In genomic region chr1:170884978-170885561, GRCm38 (mm10) we compare ENCODE assay signal across 8 mouse cellular contexts. TPM values are rescaled to one million over a fixed set of nuclear protein-coding genes. Genes with fewer than 3 reads are reported as not detected.
A peak's percentile ranks its signal among the peaks of the same experiment; 100 is the strongest.
DNase-seq lines count a peak whose midpoint lies in the region; ATAC-seq and TF ChIP-seq lines count a peak whose summit lies in the region.

Gene Gm26620, plus strand, starts transcription at chr1:170885065.
Gene Dusp12, minus strand, starts transcription at chr1:170885540.

- H3ac ChIP-seq in C2C12 (ENCODE audit: control insufficient read depth, insufficient read length, low read depth) = peak within 1 kb of the TSS; percentile 97

- no peaks in the 10 kb centered on the region for H3K9me3 ChIP-seq in kidney, embryonic 14.5 days (ENCODE audit: control insufficient read depth, low read length)
- no peaks in the 10 kb centered on the region for H3K9me3 ChIP-seq in limb, embryonic 15.5 days
- no peaks in the 10 kb centered on the region for H3K9me3 ChIP-seq in midbrain, postnatal 0 days (ENCODE audit: low read length)

- H3K79me3 ChIP-seq in C2C12 (ENCODE audit: low read depth) = peaks cover 11% of the 10 kb centered on the region

- peaks cover 31% of the 10 kb centered on the region for H3K79me2 ChIP-seq in C2C12 (ENCODE audit: control insufficient read depth, insufficient read depth)

- H3K4me2 ChIP-seq in kidney, embryonic 14.5 days (replicated peaks; ENCODE audit: low read depth, low read length) = peak within 1 kb of the TSS; percentile 57
- H3K4me2 ChIP-seq in limb, embryonic 15.5 days = peak within 1 kb of the TSS; percentile 60
- peak within 1 kb of the TSS; percentile 59 for H3K4me2 ChIP-seq in midbrain, postnatal 0 days (ENCODE audit: low read depth, low read length, poor library complexity, severe bottlenecking)

- ATAC-seq in erythroblast, adult 5-6 weeks (replicated peaks; ENCODE audit: low FRiP score, poor library complexity, severe bottlenecking) = peak; percentile 88
- ATAC-seq in kidney, embryonic 14.5 days (ENCODE audit: low FRiP score, low TSS enrichment) = peak; percentile 92
- ATAC-seq in limb, embryonic 15.5 days (ENCODE audit: insufficient number of reproducible peaks, low FRiP score, low TSS enrichment, low read depth) = peak; percentile 85
- ATAC-seq in midbrain, postnatal 0 days (ENCODE audit: low FRiP score) = peak; percentile 93

- peak; percentile 86 for TF ChIP-seq CTCF in C2C12 (IDR thresholded peaks at IDR 0.05; ENCODE audit: control insufficient read depth, insufficient read depth, insufficient read length)
- TF ChIP-seq CTCF in midbrain, postnatal 0 days (IDR thresholded peaks at IDR 0.05) = peak; percentile 84

- H3K4me1 ChIP-seq in kidney, embryonic 14.5 days (ENCODE audit: control insufficient read depth, insufficient read depth, low read length) = no peaks in the 10 kb centered on the region
- H3K4me1 ChIP-seq in limb, embryonic 15.5 days = peaks cover 14% of the 10 kb centered on the region; the same call in 1 of the 2 replicates
- H3K4me1 ChIP-seq in midbrain, postnatal 0 days (ENCODE audit: insufficient read depth, low read length) = no peaks in the 10 kb centered on the region

- H3K4me3 ChIP-seq in C2C12 (ENCODE audit: insufficient read depth, poor library complexity, severe bottlenecking) = peak within 1 kb of the TSS; percentile 76
- H3K4me3 ChIP-seq in kidney, embryonic 14.5 days (ENCODE audit: low read length) = peak within 1 kb of the TSS; percentile 79
- H3K4me3 ChIP-seq in limb, embryonic 15.5 days = peak within 1 kb of the TSS; percentile 88
- H3K4me3 ChIP-seq in midbrain, postnatal 0 days (ENCODE audit: low read depth, low read length) = peak within 1 kb of the TSS; percentile 94

- no peaks in the 10 kb centered on the region for H3K27me3 ChIP-seq in C2C12 (ENCODE audit: control insufficient read depth, insufficient read depth, insufficient read length)
- no peaks in the 10 kb centered on the region for H3K27me3 ChIP-seq in kidney, embryonic 14.5 days (ENCODE audit: control insufficient read depth, insufficient read depth, low read length)
- no peaks in the 10 kb centered on the region for H3K27me3 ChIP-seq in limb, embryonic 15.5 days
- H3K27me3 ChIP-seq in midbrain, postnatal 0 days (ENCODE audit: insufficient read depth, low read length) = no peaks in the 10 kb centered on the region

- under 1% methylated on average over 46 of the region's 46 CpGs for WGBS in kidney, embryonic 14.5 days
- 0% methylated on average over 46 of the region's 46 CpGs for WGBS in limb, embryonic 15.5 days
- under 1% methylated on average over 45 of the region's 46 CpGs for WGBS in midbrain, postnatal 0 days

- peak within 1 kb of the TSS; percentile 79 for H3K9ac ChIP-seq in kidney, embryonic 14.5 days (ENCODE audit: low read depth, low read length)
- H3K9ac ChIP-seq in limb, embryonic 15.5 days = peak within 1 kb of the TSS; percentile 85
- peak within 1 kb of the TSS; percentile 84 for H3K9ac ChIP-seq in midbrain, postnatal 0 days (replicated peaks; ENCODE audit: low read length, poor library complexity, severe bottlenecking)

- DNase-seq in brain, adult 2 months (ENCODE audit: low read depth, low spot score) = peak; percentile 98
- peak; percentile 84 to 87 for DNase-seq in heart, adult 9 months (ENCODE audit: low spot score in 2 of 2)
- peak; percentile 97 for DNase-seq in midbrain, postnatal 0 days (ENCODE audit: low spot score)
- peak; percentile 51 to 83 for DNase-seq in spleen, postnatal 10 days (ENCODE audit: low spot score in 2 of 2)

- H3K36me3 ChIP-seq in C2C12 (ENCODE audit: control insufficient read depth, insufficient read depth) = peaks cover 8% of the 10 kb centered on the region
- peaks cover 14% of the 10 kb centered on the region; the same call in 1 of the 2 replicates for H3K36me3 ChIP-seq in kidney, embryonic 14.5 days (ENCODE audit: control insufficient read depth, insufficient read depth, low read length)
- peaks cover 17% of the 10 kb centered on the region for H3K36me3 ChIP-seq in limb, embryonic 15.5 days
- peaks cover 4% of the 10 kb centered on the region for H3K36me3 ChIP-seq in midbrain, postnatal 0 days (ENCODE audit: insufficient read depth, low read length)

- H3K27ac ChIP-seq in kidney, embryonic 14.5 days (ENCODE audit: low read depth, low read length) = peak within 1 kb of the TSS; percentile 73; the same call in 1 of the 2 replicates
- H3K27ac ChIP-seq in limb, embryonic 15.5 days = peak within 1 kb of the TSS; percentile 88
- H3K27ac ChIP-seq in midbrain, postnatal 0 days (ENCODE audit: low read depth, low read length) = peak within 1 kb of the TSS; percentile 86

TF ChIP-seq in C2C12, 6 proteins besides CTCF, POLR2A, EP300 and RAD21:
- TF ChIP-seq MYOG (IDR thresholded peaks at IDR 0.05; ENCODE audit: control insufficient read depth, extremely low read depth, insufficient read length) (no peak), CEBPB (IDR thresholded peaks at IDR 0.05; ENCODE audit: low read depth) (no peak), FOSL1 (IDR thresholded peaks at IDR 0.05; ENCODE audit: insufficient read depth, low read length, poor library complexity, severe bottlenecking) (no peak), MAX (IDR thresholded peaks at IDR 0.05) (peak; percentile 85), MYOD1 (IDR thresholded peaks at IDR 0.05; ENCODE audit: control insufficient read depth, insufficient read length, low read depth) (no peak), USF1 (IDR thresholded peaks at IDR 0.05; ENCODE audit: low read depth) (peak; percentile 16)

RNA-seq across cellular contexts. Expression of gene Gm26620, which starts in this region (rescaled TPM):
- 0.12 TPM for polyA plus RNA-seq in C2C12 (2012; fragmentation: generic; extraction: Trizol)
- total RNA-seq in erythroblast, adult 5-6 weeks (2015; ENCODE audit: low replicate concordance) = not detected in 2 replicates
- not detected in 2 replicates for total RNA-seq in erythroblast, adult 5-6 weeks (2017; ENCODE audit: low replicate concordance)
- polyA plus RNA-seq in kidney, embryonic 14.5 days (2014; fragmentation: Nextera tagmentation; extraction: Ambion mirVana) = 0.69 TPM in 1 of 2 replicates, not detected in the other
- 0.43 and 0.76 TPM in 2 replicates for polyA plus RNA-seq in limb, embryonic 15.5 days (2015; fragmentation: Nextera tagmentation; extraction: Ambion mirVana)
- total RNA-seq in midbrain, postnatal 0 days (2014; rRNA removed) = 1.6 and 1.9 TPM in 2 replicates
- polyA plus RNA-seq in midbrain, postnatal 0 days (2015; fragmentation: Nextera tagmentation; extraction: Ambion mirVana) = 0.77 and 1.2 TPM in 2 replicates

RNA-seq across cellular contexts. Expression of gene Dusp12, which starts in this region (rescaled TPM):
- polyA plus RNA-seq in C2C12 (2012; fragmentation: generic; extraction: Trizol) = 39.9 TPM
- total RNA-seq in erythroblast, adult 5-6 weeks (2015; ENCODE audit: low replicate concordance) = 1.7 TPM in 1 of 2 replicates, not detected in the other
- 1.4 and 1.5 TPM in 2 replicates for total RNA-seq in erythroblast, adult 5-6 weeks (2017; ENCODE audit: low replicate concordance)
- 36.9 and 41.7 TPM in 2 replicates for polyA plus RNA-seq in kidney, embryonic 14.5 days (2014; fragmentation: Nextera tagmentation; extraction: Ambion mirVana)
- polyA plus RNA-seq in limb, embryonic 15.5 days (2015; fragmentation: Nextera tagmentation; extraction: Ambion mirVana) = 44.5 and 48.3 TPM in 2 replicates
- total RNA-seq in midbrain, postnatal 0 days (2014; rRNA removed) = 43.3 and 44.1 TPM in 2 replicates
- polyA plus RNA-seq in midbrain, postnatal 0 days (2015; fragmentation: Nextera tagmentation; extraction: Ambion mirVana) = 38.0 and 39.6 TPM in 2 replicates

Comparison
In these comparisons a context has a peak if more than half of its experiments do, and no peak if none do; other contexts are left out.
1. Peak in every context shown above with its lines: DNase-seq, ATAC-seq, H3K4me3 ChIP-seq and H3K27ac ChIP-seq.
2. RNA of gene Dusp12 (total RNA-seq): 43.3 to 44.1 TPM in midbrain, postnatal 0 days; 1.4 to 1.7 TPM in erythroblast, adult 5-6 weeks; every median in the first group is over 10 times any median in the second.